Mouse (Mus musculus) large intestine, adult 2 months (tissue): Measurements from ENCODE around the gene Gas2l2. TPM values are rescaled to one million over a fixed set of nuclear protein-coding genes. Genes with fewer than 3 reads are reported as not detected.

Experiments
- DNase-seq: peaks from one replicate; pipeline ENCODE4 v3.0.0-alpha.2; 2012; ENCODE audit warnings: low read depth, low spot score
- WGBS: fragments of 180-500 bp; shearing (Covaris S2); methylation state at CpG from one replicate; pipeline ENCODE4 v1.1.7; 2018; 5-methylcytosine and 5-hydroxymethylcytosine counted together
- polyA plus RNA-seq: library from polyadenylated mRNA; depleted of rRNA; stranded (reverse); fragments of >200 nt; gene quantifications from 2 replicates; pipeline ENCODE4 v1.2.3, GENCODE M21; 2012; rRNA removed

Gas2l2 gene
- 0.38 and 0.48 TPM in 2 replicates for polyA plus RNA-seq

- DNase-seq = no peak
- WGBS = 59% methylated on average over 5 of the region's 5 CpGs
These were observed at the start of gene Gas2l2 for GRCm38 (mm10) chr11:83429355-83429754. TSS of gene Gas2l2 (minus strand) at chr11:83429455.

- DNase-seq = no peak
- WGBS = under 1% methylated on average over 51 of the region's 52 CpGs
These were observed 44.2 kb upstream of the Gas2l2 start for GRCm38 (mm10) chr11:83473235-83474016.

DNA sequence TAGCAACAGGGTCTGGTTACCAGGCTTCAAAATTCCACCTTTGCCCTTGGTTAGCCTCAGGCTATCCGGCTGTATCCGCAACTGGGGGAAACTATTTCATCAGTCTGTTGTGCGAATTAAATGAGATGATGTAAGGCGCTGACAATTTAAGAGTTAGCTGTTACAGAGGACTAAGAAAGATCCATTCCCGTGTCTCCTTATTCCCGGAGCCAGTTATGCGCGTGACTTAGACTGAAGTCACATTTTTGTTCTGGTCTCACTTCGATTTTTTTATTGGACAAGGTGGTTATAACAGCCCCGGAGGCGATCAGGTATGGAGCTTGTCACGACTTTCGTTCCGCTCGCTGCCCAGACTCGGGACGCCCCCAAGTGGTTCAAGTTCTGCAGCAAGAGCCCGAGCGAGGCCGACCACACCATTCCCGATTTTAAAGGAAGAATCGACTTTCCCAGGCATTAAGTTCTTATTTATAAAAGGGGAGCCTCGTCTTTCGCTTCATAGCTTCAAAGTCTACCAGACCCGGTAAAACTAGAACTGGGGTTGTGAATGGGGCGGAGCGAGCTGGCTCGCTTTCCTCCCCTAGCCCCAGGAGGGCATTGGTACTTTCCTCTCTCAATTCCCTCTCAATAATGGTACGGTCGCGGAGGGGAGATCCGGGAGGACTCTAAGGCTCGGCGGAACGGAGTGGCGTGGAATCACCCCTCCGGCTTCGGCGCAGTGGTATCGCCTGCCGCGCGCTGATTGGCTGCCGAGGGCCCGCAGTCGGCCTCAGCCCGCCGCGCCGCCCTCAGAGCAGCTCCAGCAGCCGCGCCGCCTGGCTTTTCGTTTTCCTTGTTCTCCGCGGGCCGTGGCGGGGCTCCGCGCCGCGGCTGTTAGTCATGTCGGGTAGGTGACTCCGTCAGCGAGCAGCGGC, 43.3 kb upstream of the Gas2l2 start, which contains the start of gene Taf15:
TSS of gene Taf15 (plus strand) at position 763 of the 911 bp plus-strand sequence.
- DNase-seq = peak; percentile 96
- under 1% methylated on average over 66 of the region's 66 CpGs for WGBS

GRCm38 (mm10) chr11:83471766-83472165, 42.5 kb upstream of the Gas2l2 start:
- WGBS = 46% methylated on average over 2 of the region's 2 CpGs
- DNase-seq = no peak

DNA sequence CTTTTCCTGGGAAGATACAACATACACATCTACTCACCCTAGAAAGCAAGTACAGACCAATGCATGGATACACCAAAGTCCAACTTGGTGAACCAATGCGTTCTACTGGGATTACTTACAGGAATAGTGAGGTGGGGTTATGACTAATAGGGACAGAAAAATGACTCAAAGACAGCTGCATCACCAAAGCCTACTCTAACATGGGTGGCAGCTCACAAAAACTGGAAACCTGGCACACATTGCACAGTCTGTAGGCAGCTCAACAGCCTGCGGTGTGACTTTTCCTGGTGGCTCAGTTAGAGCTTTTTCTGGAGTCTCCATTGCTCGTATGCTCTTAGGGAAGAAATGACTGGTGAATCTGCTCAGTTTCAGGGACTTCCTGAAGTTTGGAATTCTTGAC, 39.5 kb upstream of the Gas2l2 start:
- DNase-seq = no peak
- 88% methylated on average over 3 of the region's 3 CpGs for WGBS

GRCm38 (mm10) chr11:83467120-83467652, 37.9 kb upstream of the Gas2l2 start:
- WGBS = 14% methylated on average over 11 of the region's 11 CpGs
- no peak for DNase-seq

DNA sequence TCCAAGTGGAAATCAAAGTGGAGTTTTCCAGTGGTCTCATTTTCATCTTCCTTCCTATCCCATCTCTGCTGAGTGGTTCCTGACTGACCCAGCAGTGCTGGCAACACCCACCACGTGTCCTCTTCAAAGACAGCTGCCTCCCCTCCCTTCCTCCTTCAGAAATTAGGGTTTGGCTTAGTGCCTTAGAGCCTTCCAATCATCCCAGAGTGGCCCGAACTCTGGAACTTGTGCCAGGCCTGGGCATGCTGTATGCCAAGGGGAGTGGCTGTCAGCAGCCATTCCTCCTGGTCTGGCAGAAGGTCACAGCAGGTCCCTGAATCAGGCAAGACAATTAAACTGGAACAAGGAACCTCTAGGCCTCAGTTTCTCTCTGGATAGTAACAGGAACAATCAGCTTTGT, 36.7 kb upstream of the Gas2l2 start:
- DNase-seq = peak; percentile 52
- 8% methylated on average over 2 of the region's 2 CpGs for WGBS

DNA sequence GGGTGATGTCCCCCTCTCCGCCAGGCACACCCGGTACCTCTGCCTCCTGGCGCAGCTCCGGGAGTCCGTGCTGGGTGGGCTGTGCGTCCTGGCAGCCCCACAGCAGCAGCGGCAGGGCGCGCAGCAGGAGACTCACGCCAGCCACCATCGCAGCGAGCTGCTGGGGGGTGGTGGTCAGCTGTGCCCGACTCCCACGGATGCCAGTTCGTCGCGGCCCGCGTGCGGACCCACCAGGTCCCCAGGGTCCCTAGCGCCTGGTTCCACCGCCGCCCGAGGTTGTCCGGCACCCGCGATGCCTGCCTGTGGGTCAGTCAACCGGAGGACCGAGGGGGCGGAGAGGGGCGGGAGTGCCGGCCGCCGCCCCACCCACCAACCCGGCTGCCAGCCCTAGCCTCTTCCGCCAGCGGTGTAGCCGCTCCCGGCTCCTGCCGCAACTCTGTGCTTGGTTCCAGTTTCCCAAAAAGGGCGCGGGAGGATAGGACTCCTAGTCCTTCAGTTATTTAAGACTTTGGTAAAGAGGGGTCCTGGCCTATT, 33.5 kb upstream of the Gas2l2 start, which contains the start of gene Mmp28:
TSS of gene Mmp28 (minus strand) at position 361 of the 534 bp plus-strand sequence.
- no peak for DNase-seq
- 1% methylated on average over 42 of the region's 42 CpGs for WGBS

GRCm38 (mm10) chr11:83461462-83462027, 32.3 kb upstream of the Gas2l2 start:
- WGBS = 87% methylated on average over 10 of the region's 10 CpGs
- DNase-seq = no peak

GRCm38 (mm10) chr11:83457912-83458601, 28.8 kb upstream of the Gas2l2 start:
- no peak for DNase-seq
- whole genome bisulfite sequencing = 35% methylated on average over 9 of the region's 9 CpGs

DNA sequence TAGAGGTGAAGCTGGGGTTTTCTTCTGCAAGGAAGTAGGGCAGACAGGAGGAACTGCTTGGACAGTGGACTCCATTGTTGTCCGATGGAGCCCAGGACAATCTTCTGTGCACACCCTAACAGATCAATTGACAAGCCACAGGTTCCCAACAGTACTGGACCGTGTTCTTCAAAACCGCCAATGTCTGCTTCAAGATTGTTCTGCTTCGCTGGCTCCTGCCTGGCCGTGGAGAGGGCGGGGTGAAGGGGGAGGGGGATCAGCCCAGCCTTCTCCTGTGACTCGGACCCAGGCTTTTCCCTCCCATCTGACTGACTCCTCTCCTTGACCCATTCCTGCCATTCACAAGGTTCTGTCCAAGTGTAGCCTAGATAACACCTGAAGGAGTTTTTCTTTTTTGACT, 28.0 kb upstream of the Gas2l2 start:
- 40% methylated on average over 7 of the region's 7 CpGs for WGBS
- DNase-seq = no peak

- WGBS = 32% methylated on average over 3 of the region's 3 CpGs
These were observed 26.4 kb upstream of the Gas2l2 start for GRCm38 (mm10) chr11:83455608-83456007.

DNA sequence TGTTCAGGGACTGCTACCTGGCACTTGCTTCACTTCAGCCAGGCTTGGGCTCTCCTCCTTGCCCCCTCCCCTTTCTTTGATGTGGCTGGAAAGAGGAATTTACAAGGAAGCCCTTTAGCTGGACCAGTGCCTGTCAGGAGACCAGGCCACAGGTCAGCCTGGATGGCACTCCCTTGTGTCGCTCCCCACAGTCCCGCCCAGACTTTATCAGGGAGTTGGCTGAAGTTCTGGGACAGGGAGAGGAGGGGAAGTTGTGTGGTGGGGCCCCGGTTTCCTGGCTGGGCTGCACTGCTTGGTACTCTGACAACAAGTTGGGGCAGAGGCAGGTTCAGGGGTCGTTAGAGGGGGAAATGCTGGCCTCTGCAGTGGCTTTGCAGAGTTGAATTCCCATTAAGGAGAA, 25.3 kb upstream of the Gas2l2 start:
- WGBS = 7% methylated on average over 4 of the region's 4 CpGs
- no peak for DNase-seq

More at GRCm38 (mm10) chr11:83455608-83456007, 26.4 kb upstream of the Gas2l2 start:
- no peak for DNase-seq

DNA sequence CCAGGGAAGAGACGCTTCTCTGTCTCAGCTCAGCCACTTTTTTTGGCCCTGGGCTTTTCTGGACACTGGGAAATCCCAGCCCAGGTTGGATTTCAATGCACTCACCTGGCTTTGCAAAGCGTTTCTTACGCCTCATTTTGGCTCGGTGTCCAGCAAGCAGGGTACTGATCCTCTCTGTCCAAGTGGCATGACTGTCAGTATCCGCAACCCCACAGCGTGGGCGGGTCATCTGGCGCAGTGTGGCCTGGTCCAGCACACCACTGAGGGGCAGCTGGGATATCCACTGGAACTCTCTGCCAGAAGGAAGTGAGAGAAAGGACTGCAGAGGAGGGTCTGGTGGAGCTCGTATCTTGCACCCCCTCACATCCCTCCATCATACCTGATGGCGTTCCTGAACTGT, 22.0 kb upstream of the Gas2l2 start:
- WGBS = 94% methylated on average over 10 of the region's 10 CpGs
- no peak for DNase-seq

DNA sequence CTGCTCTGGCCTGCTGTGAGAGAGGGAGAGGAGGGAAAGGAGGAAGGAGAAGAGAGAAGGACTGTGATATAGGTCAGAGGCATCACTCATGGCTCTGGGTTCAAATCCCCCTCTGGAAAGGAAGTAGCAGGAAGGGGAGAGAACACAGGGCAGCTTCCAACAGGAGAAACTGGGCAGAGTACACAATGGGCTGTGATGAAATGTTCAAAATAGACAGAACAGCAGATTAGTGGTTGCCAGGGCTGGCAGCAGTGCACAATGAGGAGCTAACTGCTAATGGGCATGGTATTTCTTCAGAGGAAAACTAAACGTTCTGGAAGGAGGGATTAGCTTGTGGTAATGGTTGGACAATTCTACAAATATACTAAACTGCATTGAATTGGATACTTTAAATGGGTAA, 21.3 kb upstream of the Gas2l2 start:
- no peak for DNase-seq
- 62% methylated on average over 1 of the region's 1 CpGs for WGBS

DNA sequence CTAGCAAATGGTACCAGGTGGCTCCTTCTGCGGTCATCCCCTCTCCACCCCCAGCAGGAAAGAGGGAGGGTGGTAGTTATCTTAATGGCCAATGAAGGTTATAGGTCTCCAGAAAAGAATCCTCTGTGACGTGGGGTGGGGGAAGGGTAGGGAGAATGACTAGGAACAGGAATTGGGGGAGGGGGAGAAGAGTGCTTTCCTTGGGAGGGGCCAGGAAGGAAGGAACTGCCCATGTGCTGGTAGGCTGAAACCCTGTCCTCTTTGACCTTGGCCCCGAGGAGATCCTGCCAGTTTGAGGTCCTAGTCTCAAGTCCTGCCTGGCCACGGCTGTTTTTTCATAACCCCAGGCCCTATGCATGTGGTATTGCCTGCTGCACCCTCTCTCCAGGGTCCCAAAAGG, 20.0 kb upstream of the Gas2l2 start:
- 58% methylated on average over 4 of the region's 4 CpGs for WGBS

DNA sequence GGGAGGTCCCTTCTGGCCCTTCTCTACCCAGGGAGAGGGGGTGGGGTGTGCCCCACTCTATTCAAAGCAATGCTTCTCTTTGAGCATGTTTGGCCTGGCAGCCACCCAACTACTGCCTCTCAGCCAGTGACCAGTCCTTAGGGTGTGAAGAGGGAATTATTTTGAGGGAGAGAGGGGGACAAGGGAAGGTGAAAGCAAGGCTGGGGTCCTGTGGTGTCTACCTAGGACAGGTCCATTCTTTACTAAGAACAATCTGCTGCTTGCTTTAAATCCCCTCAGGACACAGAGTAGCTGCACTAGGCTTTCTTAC, 19.6 kb upstream of the Gas2l2 start:
- no peak for DNase-seq

More for the DNA sequence above, 20.0 kb upstream of the Gas2l2 start:
- DNase-seq = no peak

GRCm38 (mm10) chr11:83448021-83448926, 19.0 kb upstream of the Gas2l2 start:
- WGBS = 47% methylated on average over 16 of the region's 16 CpGs
- DNase-seq = no peak
